Mouse (Mus musculus) activated CD4-positive, CD25-positive, alpha-beta regulatory T cell, adult 9 weeks (primary cell): ENCODE measurements around the gene Tpo. TPM values are rescaled to one million over a fixed set of nuclear protein-coding genes. Genes with fewer than 3 reads are reported as not detected.

Experiments
- polyA plus RNA-seq: library from polyadenylated mRNA; unstranded; fragments of 100-300 nt; shearing (Covaris generic); gene quantifications from one replicate; pipeline ENCODE4 v1.2.1, GENCODE M21; 2017

The Tpo gene
- not detected for polyA plus RNA-seq

DNA sequence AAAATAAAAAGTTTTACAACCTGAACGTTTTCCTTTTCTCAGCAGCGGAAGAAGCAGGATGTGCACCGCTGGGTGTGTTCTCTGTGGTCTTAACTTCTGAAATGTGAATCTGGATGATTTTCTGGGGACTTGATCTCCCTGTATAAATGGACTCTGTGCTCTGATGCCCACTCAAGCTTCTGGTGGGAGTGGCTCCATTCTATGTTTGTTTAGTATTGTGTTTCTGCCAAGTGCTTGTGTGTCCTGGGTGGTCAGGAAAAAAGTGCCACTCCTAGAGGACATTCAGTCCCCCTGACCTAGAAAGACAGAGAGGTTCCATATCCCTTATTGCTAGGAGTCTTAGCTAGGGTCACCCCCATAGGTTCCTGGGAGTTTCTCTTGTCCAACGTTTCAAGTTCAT is at the start of gene Tpo:
Gene Tpo (minus strand): TSS at position 101 of the 400 bp plus-strand sequence.

Other genes starting within 250 kb of the Tpo start
- gene Pxdn, start 195.0 kb downstream of the Tpo start, polyA plus RNA-seq: not detected
- 0.32 TPM for gene Sntg2, start 240.8 kb upstream of the Tpo start, polyA plus RNA-seq